Mouse (Mus musculus): ENCODE data around the gene Smarca1. TPM values are rescaled to one million over a fixed set of nuclear protein-coding genes. Genes with fewer than 3 reads are reported as not detected.

Smarca1 gene
- polyA plus RNA-seq, 1 experiment from 2014 or later = 28.6 TPM

- 20% methylated on average over 8 of the region's 8 CpGs for WGBS
- H3K27ac ChIP-seq (ENCODE audit: low read length) = no peak overlapping the region
- ATAC-seq (ENCODE audit: insufficient read depth, low FRiP score) = peak; percentile 38; the same call in 1 of the 2 replicates
- peak overlapping the region; percentile 70 for H3K4me3 ChIP-seq (replicated peaks; ENCODE audit: low read length)
- H3K27me3 ChIP-seq (ENCODE audit: control insufficient read depth, insufficient read depth, low read length) = no peaks in the 10 kb centered on the region
- no peaks in the 10 kb centered on the region for H3K4me1 ChIP-seq (ENCODE audit: control insufficient read depth, insufficient read depth, low read length)
- H3K9ac ChIP-seq (ENCODE audit: low read length) = peak overlapping the region; percentile 81
- no peaks in the 10 kb centered on the region for H3K9me3 ChIP-seq (replicated peaks; ENCODE audit: control insufficient read depth, low read length)
- H3K4me2 ChIP-seq (ENCODE audit: low read depth, low read length) = peak overlapping the region; percentile 54
- no peaks in the 10 kb centered on the region for H3K36me3 ChIP-seq (ENCODE audit: control insufficient read depth, insufficient read depth, low read length)
Measured at GRCm38 (mm10) chrX:47912904-47913542, 20.2 kb upstream of the Smarca1 start.

DNA sequence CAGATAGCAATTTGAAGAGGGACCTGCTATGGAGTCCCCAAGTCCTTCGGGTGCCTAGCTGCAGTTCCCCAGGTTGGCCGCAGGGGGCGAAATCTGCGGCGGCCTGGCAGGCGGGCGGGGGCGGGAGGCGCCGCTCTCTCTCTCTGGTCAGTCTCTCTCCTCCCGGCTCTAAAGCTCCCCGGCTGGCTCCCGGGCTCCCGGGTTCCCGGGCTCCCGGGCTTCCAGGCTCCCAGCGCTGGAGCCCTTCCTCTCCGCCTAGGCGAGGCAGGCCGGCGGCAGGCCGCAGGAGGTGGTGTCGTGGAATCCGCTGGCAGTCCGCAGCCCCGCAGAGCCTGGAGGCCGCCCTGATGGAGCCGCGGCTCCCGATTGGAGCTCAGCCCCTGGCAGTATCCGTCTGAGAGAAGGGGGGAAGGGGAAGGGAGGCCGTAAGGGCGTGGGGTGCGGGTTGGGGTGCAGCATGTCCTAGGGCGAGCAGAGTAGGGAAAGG, 19.6 kb upstream of the Smarca1 start, which contains the start of gene Ocrl:
Ocrl (plus strand) TSS at position 82 of the 487 bp plus-strand sequence.
- peak; percentile 86 for ATAC-seq (ENCODE audit: insufficient read depth, low FRiP score)
- H3K9me3 ChIP-seq (replicated peaks; ENCODE audit: control insufficient read depth, low read length) = no peaks in the 10 kb centered on the region
- H3K4me3 ChIP-seq (replicated peaks; ENCODE audit: low read length) = peak within 1 kb of the TSS; percentile 70
- H3K36me3 ChIP-seq (ENCODE audit: control insufficient read depth, insufficient read depth, low read length) = no peaks in the 10 kb centered on the region
- H3K27me3 ChIP-seq (ENCODE audit: control insufficient read depth, insufficient read depth, low read length) = no peaks in the 10 kb centered on the region
- peak within 1 kb of the TSS; percentile 81 for H3K9ac ChIP-seq (ENCODE audit: low read length)
- peak within 1 kb of the TSS; percentile 54 for H3K4me2 ChIP-seq (ENCODE audit: low read depth, low read length)
- peak within 1 kb of the TSS; percentile 80; the same call in 1 of the 2 replicates for H3K27ac ChIP-seq (ENCODE audit: low read length)
- 3% methylated on average over 25 of the region's 35 CpGs for WGBS
- no peaks in the 10 kb centered on the region for H3K4me1 ChIP-seq (ENCODE audit: control insufficient read depth, insufficient read depth, low read length)

- peak overlapping the region; percentile 76 for H3K9ac ChIP-seq (ENCODE audit: low read length)
- H3K36me3 ChIP-seq (ENCODE audit: control insufficient read depth, insufficient read depth, low read length) = no peaks in the 10 kb centered on the region
- H3K4me1 ChIP-seq (ENCODE audit: control insufficient read depth, insufficient read depth, low read length) = no peaks in the 10 kb centered on the region
- H3K27me3 ChIP-seq (ENCODE audit: control insufficient read depth, insufficient read depth, low read length) = no peaks in the 10 kb centered on the region
- 24% methylated on average over 29 of the region's 36 CpGs for WGBS
- no peaks in the 10 kb centered on the region for H3K9me3 ChIP-seq (replicated peaks; ENCODE audit: control insufficient read depth, low read length)
- peak overlapping the region; percentile 62 for H3K4me3 ChIP-seq (replicated peaks; ENCODE audit: low read length)
- peak; percentile 68; the same call in 1 of the 2 replicates for ATAC-seq (ENCODE audit: insufficient read depth, low FRiP score)
- peak overlapping the region; percentile 70 for H3K27ac ChIP-seq (ENCODE audit: low read length)
- H3K4me2 ChIP-seq (ENCODE audit: low read depth, low read length) = peak overlapping the region; percentile 66
Measured at GRCm38 (mm10) chrX:47891907-47892430, 805 bp downstream of the Smarca1 start.

GRCm38 (mm10) chrX:47891243-47891906, 1.4 kb downstream of the Smarca1 start:
- Histone ChIP-seq H3K27ac (ENCODE audit: low read length) (peak overlapping the region; percentile 70; the same call in 1 of the 2 replicates), H3K4me2 (ENCODE audit: low read depth, low read length) (peak overlapping the region; percentile 66), H3K4me1 (ENCODE audit: control insufficient read depth, insufficient read depth, low read length) (no peaks in the 10 kb centered on the region), H3K36me3 (ENCODE audit: control insufficient read depth, insufficient read depth, low read length) (no peaks in the 10 kb centered on the region), H3K9ac (ENCODE audit: low read length) (peak overlapping the region; percentile 76), H3K27me3 (ENCODE audit: control insufficient read depth, insufficient read depth, low read length) (no peaks in the 10 kb centered on the region), H3K9me3 (replicated peaks; ENCODE audit: control insufficient read depth, low read length) (no peaks in the 10 kb centered on the region), H3K4me3 (replicated peaks; ENCODE audit: low read length) (peak overlapping the region; percentile 62)
- WGBS = 10% methylated on average over 11 of the region's 12 CpGs
- ATAC-seq (ENCODE audit: insufficient read depth, low FRiP score) = no peak

DNA sequence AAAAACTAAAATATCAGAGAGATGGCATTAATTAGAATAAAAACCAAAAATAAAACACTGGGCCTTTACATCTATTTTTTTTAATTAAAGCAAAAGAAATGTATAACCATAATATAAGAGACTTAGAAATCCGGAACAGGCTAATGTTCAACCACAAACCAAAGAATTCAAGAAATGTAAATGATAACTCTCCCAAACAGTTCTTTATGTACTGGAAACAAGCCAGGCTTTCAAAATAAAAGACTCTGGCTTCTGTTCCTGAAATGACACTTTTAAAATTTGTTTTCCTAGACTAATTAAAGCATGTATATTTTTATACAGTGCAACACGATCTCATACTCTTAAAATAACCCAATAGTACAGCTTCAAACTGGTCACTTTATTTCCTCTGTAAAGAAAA, 5.4 kb downstream of the Smarca1 start:
- no peak overlapping the region for H3K4me2 ChIP-seq (ENCODE audit: low read depth, low read length)
- H3K36me3 ChIP-seq (ENCODE audit: control insufficient read depth, insufficient read depth, low read length) = no peaks in the 10 kb centered on the region
- H3K4me3 ChIP-seq (replicated peaks; ENCODE audit: low read length) = no peak overlapping the region
- H3K9ac ChIP-seq (ENCODE audit: low read length) = no peak overlapping the region
- WGBS = 41% methylated on average over 2 of the region's 2 CpGs
- no peak for ATAC-seq (ENCODE audit: insufficient read depth, low FRiP score)
- H3K27ac ChIP-seq (ENCODE audit: low read length) = no peak overlapping the region
- H3K27me3 ChIP-seq (ENCODE audit: control insufficient read depth, insufficient read depth, low read length) = no peaks in the 10 kb centered on the region
- H3K4me1 ChIP-seq (ENCODE audit: control insufficient read depth, insufficient read depth, low read length) = no peaks in the 10 kb centered on the region
- H3K9me3 ChIP-seq (replicated peaks; ENCODE audit: control insufficient read depth, low read length) = no peaks in the 10 kb centered on the region

GRCm38 (mm10) chrX:47882813-47883212, 10.0 kb downstream of the Smarca1 start:
- Histone ChIP-seq H3K27me3 (ENCODE audit: control insufficient read depth, insufficient read depth, low read length) (no peaks in the 10 kb centered on the region), H3K36me3 (ENCODE audit: control insufficient read depth, insufficient read depth, low read length) (no peaks in the 10 kb centered on the region), H3K9me3 (replicated peaks; ENCODE audit: control insufficient read depth, low read length) (no peaks in the 10 kb centered on the region), H3K27ac (ENCODE audit: low read length) (no peak overlapping the region), H3K4me3 (replicated peaks; ENCODE audit: low read length) (no peak overlapping the region), H3K4me1 (ENCODE audit: control insufficient read depth, insufficient read depth, low read length) (no peaks in the 10 kb centered on the region), H3K4me2 (ENCODE audit: low read depth, low read length) (no peak overlapping the region), H3K9ac (ENCODE audit: low read length) (no peak overlapping the region)
- ATAC-seq (ENCODE audit: insufficient read depth, low FRiP score) = no peak
- WGBS = 74% methylated on average over 6 of the region's 6 CpGs

DNA sequence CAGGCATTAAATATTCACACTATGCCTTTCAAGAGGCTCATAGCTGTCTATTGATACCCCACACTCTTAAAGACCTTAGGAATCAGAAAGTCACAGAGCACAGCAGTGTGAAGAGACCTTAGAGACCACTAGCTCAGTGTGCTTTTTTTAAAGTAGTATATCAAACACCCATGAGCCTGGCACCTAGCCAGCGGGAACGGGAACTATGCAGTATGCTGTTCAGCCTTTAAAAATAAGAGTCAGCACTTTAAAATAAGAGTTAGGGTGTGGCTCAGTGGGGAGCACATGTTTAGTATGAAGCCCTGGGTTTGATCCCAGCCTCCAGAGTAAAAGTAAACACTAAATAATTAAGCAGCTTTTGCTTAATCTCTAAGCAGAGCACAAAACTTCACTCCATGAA, 12.7 kb downstream of the Smarca1 start:
- H3K27me3 ChIP-seq (ENCODE audit: control insufficient read depth, insufficient read depth, low read length) = no peaks in the 10 kb centered on the region
- H3K9me3 ChIP-seq (replicated peaks; ENCODE audit: control insufficient read depth, low read length) = no peaks in the 10 kb centered on the region
- H3K4me2 ChIP-seq (ENCODE audit: low read depth, low read length) = no peak overlapping the region
- no peaks in the 10 kb centered on the region for H3K4me1 ChIP-seq (ENCODE audit: control insufficient read depth, insufficient read depth, low read length)
- H3K36me3 ChIP-seq (ENCODE audit: control insufficient read depth, insufficient read depth, low read length) = no peaks in the 10 kb centered on the region
- WGBS = 25% methylated on average over 2 of the region's 2 CpGs
- no peak for ATAC-seq (ENCODE audit: insufficient read depth, low FRiP score)
- no peak overlapping the region for H3K9ac ChIP-seq (ENCODE audit: low read length)
- no peak overlapping the region for H3K4me3 ChIP-seq (replicated peaks; ENCODE audit: low read length)
- H3K27ac ChIP-seq (ENCODE audit: low read length) = no peak overlapping the region

- H3K9ac ChIP-seq (ENCODE audit: low read length) = no peak overlapping the region
- ATAC-seq (ENCODE audit: insufficient read depth, low FRiP score) = no peak
- WGBS = 76% methylated on average over 1 of the region's 1 CpGs
Measured at GRCm38 (mm10) chrX:47858544-47858943, 34.2 kb downstream of the Smarca1 start.

GRCm38 (mm10) chrX:47835835-47836195, 57.0 kb downstream of the Smarca1 start:
- no peak overlapping the region for H3K4me3 ChIP-seq (replicated peaks; ENCODE audit: low read length)
- no peaks in the 10 kb centered on the region for H3K4me1 ChIP-seq (ENCODE audit: control insufficient read depth, insufficient read depth, low read length)
- no peaks in the 10 kb centered on the region for H3K27me3 ChIP-seq (ENCODE audit: control insufficient read depth, insufficient read depth, low read length)
- H3K36me3 ChIP-seq (ENCODE audit: control insufficient read depth, insufficient read depth, low read length) = no peaks in the 10 kb centered on the region
- H3K27ac ChIP-seq (ENCODE audit: low read length) = no peak overlapping the region
- H3K9ac ChIP-seq (ENCODE audit: low read length) = no peak overlapping the region
- no peak for ATAC-seq (ENCODE audit: insufficient read depth, low FRiP score)
- H3K9me3 ChIP-seq (replicated peaks; ENCODE audit: control insufficient read depth, low read length) = no peaks in the 10 kb centered on the region
- H3K4me2 ChIP-seq (ENCODE audit: low read depth, low read length) = no peak overlapping the region
- WGBS = 48% methylated on average over 1 of the region's 1 CpGs

More at GRCm38 (mm10) chrX:47858544-47858943, 34.2 kb downstream of the Smarca1 start:
- no peak overlapping the region for H3K4me2 ChIP-seq (ENCODE audit: low read depth, low read length)
- no peaks in the 10 kb centered on the region for H3K36me3 ChIP-seq (ENCODE audit: control insufficient read depth, insufficient read depth, low read length)
- no peaks in the 10 kb centered on the region for H3K27me3 ChIP-seq (ENCODE audit: control insufficient read depth, insufficient read depth, low read length)
- no peak overlapping the region for H3K27ac ChIP-seq (ENCODE audit: low read length)
- no peaks in the 10 kb centered on the region for H3K4me1 ChIP-seq (ENCODE audit: control insufficient read depth, insufficient read depth, low read length)
- no peak overlapping the region for H3K4me3 ChIP-seq (replicated peaks; ENCODE audit: low read length)
- no peaks in the 10 kb centered on the region for H3K9me3 ChIP-seq (replicated peaks; ENCODE audit: control insufficient read depth, low read length)

Data from stomach, embryonic 16.5 days (tissue).